Mouse (Mus musculus): ENCODE data around the gene Blm. TPM values are rescaled to one million over a fixed set of nuclear protein-coding genes. Genes with fewer than 3 reads are reported as not detected.
"Not testable (repeated sequence)": the region's sequence is repeated elsewhere in the genome, so short reads cannot be mapped to it uniquely, and the experiment has no call there.

Blm gene
- total and polyA plus RNA-seq, 2 experiments from 2014 or later, result 4.5 to 6.4 TPM

DNA sequence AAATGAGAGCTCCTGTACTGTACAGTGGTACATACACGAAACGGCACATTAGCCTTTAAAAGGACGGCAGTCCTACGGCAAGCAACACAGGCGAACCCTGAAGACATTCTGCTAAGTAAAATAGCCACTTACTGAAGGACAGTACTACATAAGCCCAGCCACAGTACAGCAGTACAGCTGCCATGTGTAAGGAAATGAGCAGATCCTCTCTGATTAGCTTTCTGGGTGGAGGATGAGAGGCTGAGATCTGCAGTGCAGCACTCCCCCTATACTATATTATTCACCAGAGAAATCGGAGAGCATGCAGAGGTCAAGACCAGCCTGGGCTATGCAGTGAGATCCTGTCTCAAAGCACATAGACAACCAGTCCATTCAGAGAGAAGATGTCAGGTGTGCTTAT is 3.8 kb downstream of the Blm start:
- no peak for ATAC-seq (ENCODE audit: insufficient read depth, low read depth)

DNA sequence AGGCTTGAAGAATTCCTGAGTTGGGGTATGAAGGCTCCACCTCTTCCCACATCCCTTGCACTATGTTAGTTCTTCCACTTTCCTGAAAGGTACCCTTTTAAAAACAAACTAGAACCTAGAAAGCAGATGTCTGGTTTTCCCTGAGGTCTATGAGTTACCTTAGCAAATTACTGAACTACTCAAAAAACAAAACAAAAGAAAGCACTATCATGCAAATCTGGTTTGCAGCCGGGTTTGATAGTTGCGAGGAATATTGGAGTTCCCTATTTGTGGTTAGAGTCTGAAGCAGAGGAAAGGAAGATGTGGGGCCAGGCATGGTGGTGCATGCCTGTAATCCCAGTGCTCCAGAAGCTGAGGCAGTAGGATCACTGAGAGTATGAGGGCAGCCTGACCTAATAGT is 4.3 kb downstream of the Blm start:
- Histone ChIP-seq H3K27ac (ENCODE audit: low read depth) (no peak overlapping the region), H3K9me3 (replicated peaks; ENCODE audit: control insufficient read depth, low read length) (no peaks in the 10 kb centered on the region), H3K36me3 (replicated peaks; ENCODE audit: control insufficient read depth, insufficient read depth, low read length) (no peaks in the 10 kb centered on the region), H3K4me2 (ENCODE audit: low read depth, low read length) (no peak overlapping the region), H3K4me1 (ENCODE audit: control insufficient read depth, insufficient read depth) (peaks cover 7% of the 10 kb centered on the region; the same call in 1 of the 2 replicates), H3K4me3 (ENCODE audit: low read depth, low read length) (no peak overlapping the region), H3K27me3 (ENCODE audit: control insufficient read depth, insufficient read depth, low read length) (no peaks in the 10 kb centered on the region), H3K9ac (replicated peaks; ENCODE audit: low read depth, low read length) (no peak overlapping the region)
- ATAC-seq (ENCODE audit: insufficient read depth, low read depth) (no peak), DNase-seq (ENCODE audit: low spot score) (no peak)
- 85% methylated on average over 2 of the region's 2 CpGs for WGBS
- TF ChIP-seq CTCF (IDR thresholded peaks at IDR 0.05; ENCODE audit: low read depth) (no peak), EP300 (IDR thresholded peaks at IDR 0.05; ENCODE audit: low read depth) (no peak)

More for the DNA sequence above, 3.8 kb downstream of the Blm start:
- WGBS, result 85% methylated on average over 6 of the region's 6 CpGs
- Histone ChIP-seq H3K27ac (ENCODE audit: low read depth) (no peak overlapping the region), H3K36me3 (replicated peaks; ENCODE audit: control insufficient read depth, insufficient read depth, low read length) (no peaks in the 10 kb centered on the region), H3K4me1 (ENCODE audit: control insufficient read depth, insufficient read depth) (peaks cover 7% of the 10 kb centered on the region; the same call in 1 of the 2 replicates), H3K4me3 (ENCODE audit: low read depth, low read length) (no peak overlapping the region), H3K4me2 (ENCODE audit: low read depth, low read length) (no peak overlapping the region), H3K9ac (replicated peaks; ENCODE audit: low read depth, low read length) (no peak overlapping the region), H3K27me3 (ENCODE audit: control insufficient read depth, insufficient read depth, low read length) (no peaks in the 10 kb centered on the region), H3K9me3 (replicated peaks; ENCODE audit: control insufficient read depth, low read length) (no peaks in the 10 kb centered on the region)
- TF ChIP-seq CTCF (IDR thresholded peaks at IDR 0.05; ENCODE audit: low read depth) (no peak), EP300 (IDR thresholded peaks at IDR 0.05; ENCODE audit: low read depth) (no peak)
- DNase-seq (ENCODE audit: low spot score), result no peak

DNA sequence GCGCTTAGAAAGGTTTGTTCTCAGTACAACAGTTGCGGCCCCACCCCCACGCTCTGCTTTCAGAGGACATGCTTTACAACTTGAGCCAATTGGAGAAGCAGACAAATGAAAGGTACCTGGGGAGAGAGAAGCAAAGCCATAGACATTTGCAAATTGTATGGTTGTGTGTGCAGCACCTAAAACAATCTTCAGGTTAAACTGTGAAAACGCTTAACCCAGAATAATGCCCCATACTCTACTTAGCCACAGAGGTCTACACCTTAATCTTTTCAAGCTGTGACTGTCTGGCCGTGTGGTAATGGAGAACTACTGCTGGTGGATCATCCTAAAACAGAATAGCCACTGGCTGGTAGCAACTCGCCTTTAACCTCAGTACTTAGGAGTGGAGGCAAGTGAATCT is 8.2 kb downstream of the Blm start:
- ATAC-seq (ENCODE audit: insufficient read depth, low read depth) (no peak), DNase-seq (ENCODE audit: low spot score) (no peak)
- no peak overlapping the region for H3K4me3 ChIP-seq (ENCODE audit: low read depth, low read length)
- no peak overlapping the region for H3K4me2 ChIP-seq (ENCODE audit: low read depth, low read length)
- H3K27ac ChIP-seq (ENCODE audit: low read depth), result no peak overlapping the region
- no peaks in the 10 kb centered on the region for H3K27me3 ChIP-seq (ENCODE audit: control insufficient read depth, insufficient read depth, low read length)
- no peak for TF ChIP-seq EP300 (IDR thresholded peaks at IDR 0.05; ENCODE audit: low read depth)
- no peak for TF ChIP-seq CTCF (IDR thresholded peaks at IDR 0.05; ENCODE audit: low read depth)
- no peak overlapping the region for H3K9ac ChIP-seq (replicated peaks; ENCODE audit: low read depth, low read length)
- no peaks in the 10 kb centered on the region for H3K4me1 ChIP-seq (ENCODE audit: control insufficient read depth, insufficient read depth)
- WGBS, result 74% methylated on average over 6 of the region's 6 CpGs
- no peaks in the 10 kb centered on the region for H3K9me3 ChIP-seq (replicated peaks; ENCODE audit: control insufficient read depth, low read length)
- H3K36me3 ChIP-seq (replicated peaks; ENCODE audit: control insufficient read depth, insufficient read depth, low read length), result no peaks in the 10 kb centered on the region

DNA sequence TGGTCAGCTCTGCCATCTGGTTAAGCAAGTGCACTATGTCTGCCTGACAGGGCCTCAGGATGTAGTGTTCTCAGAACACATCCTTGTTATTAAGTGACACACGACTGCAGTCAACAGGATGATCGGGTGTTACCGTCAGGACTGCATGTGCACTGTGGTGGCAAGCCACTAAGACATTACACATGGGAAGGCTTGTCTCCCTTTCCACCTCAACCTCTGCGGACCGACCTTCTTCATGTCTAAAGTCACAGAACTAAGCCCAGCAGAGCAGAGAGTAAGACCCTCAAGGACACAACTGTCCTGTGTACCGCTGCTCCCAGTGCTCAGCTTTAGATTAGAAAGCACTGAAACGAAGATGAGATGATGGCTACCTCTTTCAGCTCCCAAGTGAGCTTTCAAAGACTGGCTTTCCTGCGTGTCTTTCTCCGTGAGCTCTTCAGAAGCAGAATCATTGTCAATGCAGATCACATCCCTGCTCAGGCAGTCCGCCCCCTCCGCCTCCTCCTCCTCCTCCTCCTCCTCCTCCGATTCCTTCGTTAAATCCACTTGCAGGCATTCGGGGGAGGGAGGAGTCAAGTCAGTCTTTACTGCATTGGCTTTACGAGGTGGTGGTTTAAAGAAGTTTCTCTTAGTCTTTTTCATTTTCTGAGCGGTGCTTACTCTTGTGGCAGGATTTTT is 22.4 kb downstream of the Blm start:
- no peak overlapping the region for H3K27ac ChIP-seq (ENCODE audit: low read depth)
- H3K4me3 ChIP-seq (ENCODE audit: low read depth, low read length), result no peak overlapping the region
- 89% methylated on average over 16 of the region's 16 CpGs for WGBS
- no peaks in the 10 kb centered on the region for H3K4me1 ChIP-seq (ENCODE audit: control insufficient read depth, insufficient read depth)
- no peak for DNase-seq (ENCODE audit: low spot score)
- TF ChIP-seq CTCF (IDR thresholded peaks at IDR 0.05; ENCODE audit: low read depth) (no peak), EP300 (IDR thresholded peaks at IDR 0.05; ENCODE audit: low read depth) (no peak)
- no peak overlapping the region for H3K9ac ChIP-seq (replicated peaks; ENCODE audit: low read depth, low read length)
- ATAC-seq (ENCODE audit: insufficient read depth, low read depth), result no peak
- peaks cover 37% of the 10 kb centered on the region for H3K36me3 ChIP-seq (replicated peaks; ENCODE audit: control insufficient read depth, insufficient read depth, low read length)
- H3K4me2 ChIP-seq (ENCODE audit: low read depth, low read length), result no peak overlapping the region
- H3K27me3 ChIP-seq (ENCODE audit: control insufficient read depth, insufficient read depth, low read length), result no peaks in the 10 kb centered on the region
- H3K9me3 ChIP-seq (replicated peaks; ENCODE audit: control insufficient read depth, low read length), result no peaks in the 10 kb centered on the region

DNA sequence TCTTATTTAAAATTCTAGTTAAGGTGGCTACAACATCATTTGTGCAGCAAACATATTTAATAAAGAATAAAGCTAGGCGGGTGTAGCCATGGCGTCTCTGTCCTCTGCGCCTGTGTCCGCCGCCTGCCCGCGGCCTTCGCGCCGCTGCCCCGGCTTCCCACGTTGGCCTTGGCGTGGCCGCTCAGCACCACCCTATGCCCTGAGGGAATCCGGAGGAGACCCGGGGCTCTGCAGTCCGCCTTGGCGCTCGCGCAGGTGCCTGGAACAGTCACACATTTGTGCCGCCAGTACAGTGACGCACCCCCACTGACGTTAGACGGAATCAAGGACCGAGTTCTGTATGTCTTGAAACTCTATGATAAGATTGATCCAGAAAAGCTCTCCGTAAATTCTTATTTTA is 27.2 kb downstream of the Blm start:
- not testable (repeated sequence) for ATAC-seq (ENCODE audit: insufficient read depth, low read depth); H3K4me3 ChIP-seq (ENCODE audit: low read depth, low read length); DNase-seq (ENCODE audit: low spot score); H3K4me1 ChIP-seq (ENCODE audit: control insufficient read depth, insufficient read depth); H3K9ac ChIP-seq (replicated peaks; ENCODE audit: low read depth, low read length); H3K9me3 ChIP-seq (replicated peaks; ENCODE audit: control insufficient read depth, low read length); H3K27me3 ChIP-seq (ENCODE audit: control insufficient read depth, insufficient read depth, low read length); H3K27ac ChIP-seq (ENCODE audit: low read depth); H3K4me2 ChIP-seq (ENCODE audit: low read depth, low read length)
- WGBS, result 98% methylated on average over 21 of the region's 26 CpGs
- peaks cover 57% of the 10 kb centered on the region for H3K36me3 ChIP-seq (replicated peaks; ENCODE audit: control insufficient read depth, insufficient read depth, low read length)

DNA sequence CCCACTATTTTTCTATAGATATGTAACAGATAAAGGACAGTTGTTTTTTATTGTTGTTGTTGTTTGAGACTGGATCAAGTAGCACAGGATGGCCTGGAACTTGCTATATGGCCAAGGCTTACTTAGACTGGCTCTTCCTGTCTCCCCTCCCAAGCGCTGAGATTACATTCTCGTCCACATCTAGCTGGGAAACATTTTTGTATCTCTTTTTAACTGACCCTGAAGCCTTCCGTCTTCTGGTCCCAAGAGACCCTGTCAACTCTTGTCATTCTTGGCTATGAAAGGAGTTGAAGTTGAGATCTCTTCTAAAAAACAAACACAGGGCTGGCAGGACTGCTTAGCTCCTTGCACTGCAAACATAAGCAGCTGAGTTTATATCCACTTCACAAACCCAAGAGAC is 28.9 kb downstream of the Blm start:
- peaks cover 3% of the 10 kb centered on the region; the same call in 1 of the 2 replicates for H3K4me1 ChIP-seq (ENCODE audit: control insufficient read depth, insufficient read depth)
- 52% methylated on average over 3 of the region's 3 CpGs for WGBS
- no peak overlapping the region for H3K9ac ChIP-seq (replicated peaks; ENCODE audit: low read depth, low read length)
- no peak overlapping the region for H3K4me2 ChIP-seq (ENCODE audit: low read depth, low read length)
- no peak overlapping the region for H3K4me3 ChIP-seq (ENCODE audit: low read depth, low read length)
- no peaks in the 10 kb centered on the region for H3K9me3 ChIP-seq (replicated peaks; ENCODE audit: control insufficient read depth, low read length)
- no peaks in the 10 kb centered on the region for H3K27me3 ChIP-seq (ENCODE audit: control insufficient read depth, insufficient read depth, low read length)
- ATAC-seq (ENCODE audit: insufficient read depth, low read depth), result no peak
- H3K27ac ChIP-seq (ENCODE audit: low read depth), result no peak overlapping the region
- no peak for DNase-seq (ENCODE audit: low spot score)
- H3K36me3 ChIP-seq (replicated peaks; ENCODE audit: control insufficient read depth, insufficient read depth, low read length), result peaks cover 49% of the 10 kb centered on the region
- TF ChIP-seq EP300 (IDR thresholded peaks at IDR 0.05; ENCODE audit: low read depth), result no peak
- no peak for TF ChIP-seq CTCF (IDR thresholded peaks at IDR 0.05; ENCODE audit: low read depth)

Data from heart, postnatal 0 days (tissue).